Mouse (Mus musculus) cerebellum, adult 8-10 months (tissue): Measurements from ENCODE around the gene Slc5a4a.

Experiments
- DNase-seq: peaks from one replicate; pipeline ENCODE4 v3.0.0; 2022

The Slc5a4a gene

DNA sequence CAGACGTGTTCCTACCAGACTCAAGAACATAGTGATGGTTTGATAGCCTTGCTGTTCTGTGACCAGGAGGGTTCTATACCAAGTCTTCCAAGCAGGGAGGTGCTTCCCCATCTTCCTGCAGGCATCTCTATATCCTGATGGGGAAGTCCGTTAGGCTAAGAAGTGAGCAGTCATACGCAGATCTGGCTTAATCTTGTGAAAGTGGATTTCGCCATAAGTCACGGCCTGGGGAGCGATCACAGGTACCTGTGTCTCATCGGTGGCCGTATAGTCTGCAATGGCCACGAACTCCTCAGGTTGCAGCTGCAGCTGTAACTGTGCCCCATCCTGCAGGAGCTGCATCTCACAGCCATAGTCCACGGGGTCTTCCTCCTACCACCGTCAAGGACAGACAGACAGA, 78.7 kb downstream of the Slc5a4a start:
- no peak for DNase-seq

GRCm38 (mm10) chr10:76229627-76230026, 82.4 kb downstream of the Slc5a4a start:
- DNase-seq: no peak

- peak; percentile 87 for DNase-seq
Observed at GRCm38 (mm10) chr10:76237341-76238225, 90.3 kb downstream of the Slc5a4a start, which contains the start of gene Prmt2. Gene Prmt2 (minus strand): TSS chr10:76237865.
